Comparison of ENCODE assay signal across 24 mouse cellular contexts in genomic region chr5:125000756-125001250, GRCm38 (mm10). TPM values are rescaled to one million over a fixed set of nuclear protein-coding genes. Genes with fewer than 3 reads are reported as not detected.
A peak's percentile ranks its signal among the peaks of the same experiment; 100 is the strongest.
DNase-seq lines count a peak whose midpoint lies in the region; ATAC-seq lines count a peak whose summit lies in the region.
"Had no signal": no experiment of that assay in that cellular context is flagged by ENCODE, and none has a peak within 500 bp of the region (broad histone marks: within the 10 kb centered on the region; RNA-seq: fewer than 3 reads in every experiment).

No protein-coding gene starts in this region.

- H3K9me3 ChIP-seq in midbrain, embryonic 10.5 days (replicated peaks): no peaks in the 10 kb centered on the region; the same call in 1 of the 2 replicates
- H3K9me3 ChIP-seq in midbrain, embryonic 16.5 days (replicated peaks; ENCODE audit: control insufficient read depth, low read length, poor library complexity, severe bottlenecking): no peaks in the 10 kb centered on the region
- H3K9me3 ChIP-seq: forebrain, embryonic 13.5 days; heart, embryonic 12.5 days; heart, embryonic 15.5 days; hindbrain, embryonic 15.5 days had no signal

- 61% methylated on average over 10 of the region's 10 CpGs for WGBS in midbrain, embryonic 10.5 days
- 72% methylated on average over 10 of the region's 10 CpGs for WGBS in midbrain, embryonic 16.5 days

- H3K27me3 ChIP-seq in midbrain, embryonic 10.5 days (ENCODE audit: low read depth, poor library complexity, severe bottlenecking): peaks cover 42% of the 10 kb centered on the region
- peaks cover 11% of the 10 kb centered on the region for H3K27me3 ChIP-seq in midbrain, embryonic 16.5 days (ENCODE audit: control insufficient read depth, insufficient read depth, low read depth, low read length)

- no peak for ATAC-seq in midbrain, embryonic 16.5 days
- ATAC-seq: activated CD4-positive, CD25-positive, alpha-beta regulatory T cell, adult 4 months; CD4-positive, CD25-positive, alpha-beta regulatory T cell, adult 4 months; forebrain, embryonic 13.5 days; forebrain, embryonic 16.5 days; intestine, postnatal 0 days had no signal

- no peak for DNase-seq in midbrain, embryonic 10.5 days (ENCODE audit: low spot score)
- peak; percentile 71 for DNase-seq in embryo, embryonic 10 days (ENCODE audit: low spot score)
- DNase-seq in embryo, embryonic 11 days: peak; percentile 31
- no peak for DNase-seq in MN1 (ENCODE audit: low spot score)
- no peak for DNase-seq in cerebellum, postnatal 10 days
- DNase-seq: adrenal gland, postnatal 10 days; cerebellum, adult 11 months; cerebellum, adult 2 months; cerebellum, adult 9-11 months; cerebellum, postnatal 36 days; gastrocnemius, postnatal 10 days; gastrocnemius, postnatal 36 days; heart, postnatal 10 days; heart, postnatal 36 days had no signal

- 0 out of 2 replicates have a peak overlapping the region, but pooled peaks have one; percentile 33 for H3K27ac ChIP-seq in midbrain, embryonic 10.5 days (replicated peaks)
- no peak overlapping the region for H3K27ac ChIP-seq in midbrain, embryonic 16.5 days (ENCODE audit: low read length)
- H3K27ac ChIP-seq: forebrain, embryonic 10.5 days; forebrain, embryonic 13.5 days; heart, embryonic 15.5 days; hindbrain, embryonic 15.5 days had no signal

- H3K4me3 ChIP-seq in midbrain, embryonic 10.5 days: no peak overlapping the region
- H3K4me3 ChIP-seq in midbrain, embryonic 16.5 days (ENCODE audit: low read depth, low read length): no peak overlapping the region
- H3K4me3 ChIP-seq: forebrain, embryonic 10.5 days; forebrain, embryonic 13.5 days; heart, embryonic 12.5 days; heart, embryonic 15.5 days; hindbrain, embryonic 15.5 days had no signal

- no peak overlapping the region for H3K9ac ChIP-seq in midbrain, embryonic 16.5 days (ENCODE audit: low read depth, low read length)
- H3K9ac ChIP-seq: forebrain, embryonic 13.5 days; heart, embryonic 12.5 days; heart, embryonic 15.5 days; hindbrain, embryonic 15.5 days had no signal

- peaks cover 58% of the 10 kb centered on the region for H3K4me1 ChIP-seq in midbrain, embryonic 10.5 days
- H3K4me1 ChIP-seq in midbrain, embryonic 16.5 days (ENCODE audit: control insufficient read depth, insufficient read depth, low read length): 0 out of 2 replicates have a peak, but pooled peaks cover 8% of the 10 kb centered on the region

- H3K36me3 ChIP-seq in midbrain, embryonic 10.5 days: no peaks in the 10 kb centered on the region
- no peaks in the 10 kb centered on the region for H3K36me3 ChIP-seq in midbrain, embryonic 16.5 days (ENCODE audit: control insufficient read depth, insufficient read depth, low read length)
- H3K36me3 ChIP-seq: forebrain, embryonic 10.5 days; heart, embryonic 12.5 days; heart, embryonic 15.5 days; hindbrain, embryonic 15.5 days had no signal

- no peak overlapping the region for H3K4me2 ChIP-seq in midbrain, embryonic 16.5 days (ENCODE audit: low read length)
- H3K4me2 ChIP-seq: forebrain, embryonic 13.5 days; heart, embryonic 12.5 days; heart, embryonic 15.5 days; hindbrain, embryonic 15.5 days had no signal

RNA-seq across cellular contexts. Expression of gene Rflna, which starts 2.2 kb away (rescaled TPM):
- polyA plus RNA-seq in midbrain, embryonic 10.5 days (2016; fragmentation: Nextera tagmentation; extraction: Ambion mirVana): 6.8 TPM in 2 replicates
- polyA plus RNA-seq in midbrain, embryonic 16.5 days (2015; fragmentation: Nextera tagmentation; extraction: Ambion mirVana): 4.9 and 7.1 TPM in 2 replicates
- polyA plus RNA-seq: CD4-positive, CD25-positive, alpha-beta regulatory T cell, adult 4 months had no signal

Comparison
In these comparisons a context has a peak if more than half of its experiments do, and no peak if none do; other contexts are left out.
1. DNase-seq: peak in embryo, embryonic 10 days (single experiment) and embryo, embryonic 11 days (single experiment); none in midbrain, embryonic 10.5 days (single experiment), MN1 (single experiment) and cerebellum, postnatal 10 days (0 of 2).